Mouse (Mus musculus): ENCODE data around the gene Map4k3.

DNA sequence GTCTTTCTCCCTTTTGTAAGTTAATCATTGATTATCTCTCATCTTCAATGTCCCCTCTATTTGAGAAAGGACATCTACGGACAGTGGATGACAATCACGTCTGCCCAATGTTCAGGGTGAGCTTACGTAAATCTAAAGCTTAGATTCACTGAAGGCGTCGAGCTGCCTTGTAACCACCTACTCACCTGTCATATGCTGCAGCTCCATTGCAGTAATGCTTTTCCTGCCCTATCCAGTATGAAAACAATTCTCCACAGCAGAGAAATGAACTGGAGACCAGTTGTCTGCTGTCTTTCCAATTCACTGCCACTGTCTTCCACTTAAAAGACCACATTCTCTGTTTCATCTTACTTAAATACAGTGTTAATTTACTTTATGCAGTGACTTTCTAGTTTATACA is 68.5 kb downstream of the Map4k3 start:
- TF ChIP-seq EP300 (IDR thresholded peaks at IDR 0.05) = no peak
- no peak for TF ChIP-seq CTCF (IDR thresholded peaks at IDR 0.05)

Measured in lung, postnatal 0 days (tissue).